Mouse (Mus musculus) cerebellum, adult (tissue): Measurements from ENCODE around the gene Tle4.

ENCODE experiments used
- ATAC-seq: cut with Nextera tagmentation; 2 replicates; pipeline ENCODE4 v1.9.2; 2017; ENCODE audit warnings: mild to moderate bottlenecking, moderate library complexity, mixed read lengths; ENCODE audit not compliant: insufficient number of reproducible peaks, low FRiP score, low TSS enrichment

Tle4 gene

GRCm38 (mm10) chr19:14479711-14480110 is 118.1 kb downstream of the Tle4 start:
- no peak for ATAC-seq

DNA sequence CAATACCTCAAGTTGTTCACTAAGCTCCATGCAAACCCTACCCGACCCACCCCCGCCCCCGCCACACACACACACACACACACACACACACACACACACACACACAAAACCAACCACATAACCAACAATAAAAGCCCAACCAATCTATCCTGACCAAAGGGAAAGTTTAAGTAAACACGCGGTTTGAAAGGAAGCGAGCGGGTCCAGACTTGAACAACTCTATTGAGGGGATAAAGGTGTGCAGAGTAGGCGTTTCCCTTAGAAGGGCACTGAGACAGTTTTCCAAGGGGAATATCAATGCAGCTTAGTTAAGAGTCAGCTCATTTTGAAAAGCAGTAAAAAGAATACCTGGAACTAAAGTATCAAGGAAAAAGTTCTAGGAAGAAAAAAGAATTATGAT is 128.5 kb downstream of the Tle4 start:
- ATAC-seq = no peak

DNA sequence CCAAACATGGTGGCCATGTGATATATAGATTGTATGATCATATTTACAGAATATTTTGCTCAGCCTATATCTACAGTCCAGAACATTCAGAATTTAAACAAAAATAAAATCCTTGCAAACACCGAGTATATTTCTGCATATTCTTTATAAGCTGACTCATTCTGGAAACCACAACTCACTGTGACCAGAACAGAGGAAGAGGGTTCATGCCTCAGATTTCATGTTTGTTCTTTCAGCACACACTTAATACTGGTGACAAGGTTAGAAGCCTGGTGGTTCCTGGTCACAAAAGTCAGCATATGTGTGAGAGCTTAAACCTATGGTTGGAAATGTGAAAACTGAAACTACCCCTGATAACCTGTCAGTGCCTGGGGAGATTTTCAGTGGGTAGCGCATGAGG is 129.1 kb downstream of the Tle4 start:
- no peak for ATAC-seq

DNA sequence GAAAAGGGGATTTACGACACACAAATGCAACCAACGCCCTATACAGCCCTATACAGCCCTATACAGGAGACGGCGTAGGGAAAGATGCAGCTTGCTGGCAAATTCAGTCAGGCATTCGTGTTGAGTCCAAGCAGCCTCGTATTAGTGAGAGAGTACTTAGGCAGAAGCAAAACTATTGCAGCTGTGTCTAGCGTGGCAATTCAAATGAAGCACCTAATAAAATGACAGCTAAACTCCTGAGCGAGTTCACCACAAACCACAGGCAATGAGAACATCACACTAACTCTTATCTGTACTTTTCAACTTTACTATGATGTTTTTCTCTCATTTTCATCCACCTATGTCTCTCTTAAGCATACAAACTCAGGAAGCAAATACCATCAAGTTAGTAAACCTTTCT is 131.8 kb downstream of the Tle4 start:
- ATAC-seq = no peak

DNA sequence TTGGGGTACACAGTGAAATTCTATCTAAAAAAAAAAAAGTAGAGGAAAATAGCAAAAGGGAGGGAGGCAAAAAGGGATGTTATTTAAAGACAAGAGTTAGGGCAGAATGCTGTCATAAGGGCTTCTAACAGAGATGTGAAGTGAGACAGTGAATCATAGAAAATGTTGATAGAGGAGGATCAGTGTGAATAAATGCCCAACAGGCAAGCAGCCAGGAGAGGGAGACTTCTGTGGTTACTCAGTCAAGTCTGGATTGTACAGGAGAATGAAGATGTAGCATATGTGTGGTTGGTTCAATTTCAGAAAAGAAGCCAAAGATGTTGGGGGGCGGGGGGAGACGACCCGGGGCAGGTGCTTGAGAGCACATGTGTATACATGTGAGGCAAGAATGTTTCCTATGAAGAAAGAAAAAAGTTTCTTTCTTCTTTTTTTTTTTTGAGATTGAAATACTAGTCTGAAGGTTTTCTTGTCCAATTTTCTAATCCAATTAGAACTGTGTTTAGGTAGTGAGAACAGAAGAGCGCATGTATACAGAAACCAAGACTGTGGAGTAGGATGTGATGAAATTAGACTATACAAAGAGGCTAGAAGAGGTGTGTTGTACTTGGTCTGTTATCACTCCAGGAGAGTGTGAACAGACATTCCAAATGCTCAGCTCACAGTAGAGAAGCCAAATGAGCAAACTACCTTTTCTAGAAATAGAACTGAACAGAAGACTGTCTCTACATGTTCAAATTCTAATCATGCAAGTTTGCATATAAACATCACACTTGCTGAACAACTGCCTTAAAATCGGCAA is 134.4 kb downstream of the Tle4 start:
- no peak for ATAC-seq

DNA sequence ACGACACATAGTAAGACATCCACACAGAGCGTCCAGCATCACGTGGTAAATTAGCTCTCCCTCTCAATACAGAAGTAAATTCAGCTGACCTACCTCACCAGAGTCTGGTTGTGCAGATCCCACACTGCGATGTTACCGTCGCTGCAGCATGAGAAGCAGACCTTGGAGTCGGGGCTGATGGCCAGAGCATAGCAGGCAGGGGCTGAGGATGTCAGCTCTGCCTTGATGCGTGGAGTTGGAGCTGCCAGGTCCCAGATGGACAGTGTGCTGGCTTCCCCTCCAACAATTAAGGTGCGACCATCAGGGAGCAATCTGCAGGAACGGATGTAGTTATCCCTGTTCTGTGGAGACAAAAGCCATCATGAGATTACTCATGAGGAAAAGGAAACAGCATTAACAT is 144.4 kb downstream of the Tle4 start:
- peak; percentile 69 for ATAC-seq

DNA sequence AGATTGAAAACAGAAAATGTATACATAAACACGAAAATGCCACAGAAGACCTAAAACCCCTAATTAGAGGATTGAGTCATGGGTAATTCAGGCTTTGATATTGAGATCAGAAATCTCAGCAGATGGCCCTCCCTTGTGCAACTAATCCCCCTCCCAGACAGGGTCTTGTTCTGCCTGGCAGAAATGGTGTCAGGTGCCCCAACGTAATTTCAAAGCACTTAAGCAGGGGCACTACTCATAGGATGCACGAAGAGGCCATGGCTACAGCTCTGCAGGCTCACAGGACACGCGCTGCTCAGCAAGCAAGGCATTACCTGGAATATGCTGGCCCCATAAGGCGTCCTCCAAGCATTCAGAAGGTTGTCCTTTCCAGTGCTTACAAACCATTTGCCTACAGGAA is 146.5 kb downstream of the Tle4 start:
- no peak for ATAC-seq

- ATAC-seq = no peak
Measured at GRCm38 (mm10) chr19:14449738-14450137, 148.1 kb downstream of the Tle4 start.

DNA sequence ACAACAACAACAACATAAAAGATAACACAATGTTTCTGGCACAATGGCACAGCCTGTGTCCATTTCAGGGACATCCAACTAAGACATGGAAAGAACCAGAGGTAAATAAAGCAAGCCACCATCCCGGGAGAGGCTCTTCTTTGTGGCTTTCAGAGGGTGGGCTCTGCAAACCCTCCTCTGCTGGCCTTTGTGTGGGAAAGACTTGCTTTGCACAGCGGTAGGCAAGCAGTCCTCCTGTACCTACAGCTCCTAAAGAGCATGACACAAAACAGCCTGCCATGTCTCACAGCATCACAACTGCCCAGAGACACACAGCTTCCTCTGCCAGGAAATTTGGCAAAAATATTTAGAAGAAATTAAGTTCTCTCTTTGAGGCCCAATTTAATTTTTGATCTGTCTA is 149.3 kb downstream of the Tle4 start:
- ATAC-seq = no peak

DNA sequence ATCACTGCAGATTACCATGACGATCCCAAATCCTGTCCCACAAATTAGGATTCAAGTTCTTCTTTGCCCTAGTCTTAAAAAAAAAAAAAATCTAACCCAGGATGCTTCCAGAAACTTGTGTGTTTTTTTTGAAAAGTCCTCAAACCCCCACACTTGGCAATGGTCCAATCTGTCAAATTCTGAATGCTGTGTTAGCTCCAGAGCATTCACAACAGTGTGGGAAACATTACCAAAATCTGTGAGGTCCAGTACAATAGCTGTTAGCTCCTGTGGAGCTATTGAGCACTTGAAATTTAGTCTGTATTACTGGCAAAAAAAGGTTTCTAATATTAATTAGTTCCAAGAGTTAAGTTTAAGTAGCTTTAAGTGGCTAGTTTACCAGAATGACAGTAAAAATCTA is 150.4 kb downstream of the Tle4 start:
- no peak for ATAC-seq

GRCm38 (mm10) chr19:14441861-14442260 is 156.0 kb downstream of the Tle4 start:
- no peak for ATAC-seq

GRCm38 (mm10) chr19:14437226-14437625 is 160.6 kb downstream of the Tle4 start:
- no peak for ATAC-seq

DNA sequence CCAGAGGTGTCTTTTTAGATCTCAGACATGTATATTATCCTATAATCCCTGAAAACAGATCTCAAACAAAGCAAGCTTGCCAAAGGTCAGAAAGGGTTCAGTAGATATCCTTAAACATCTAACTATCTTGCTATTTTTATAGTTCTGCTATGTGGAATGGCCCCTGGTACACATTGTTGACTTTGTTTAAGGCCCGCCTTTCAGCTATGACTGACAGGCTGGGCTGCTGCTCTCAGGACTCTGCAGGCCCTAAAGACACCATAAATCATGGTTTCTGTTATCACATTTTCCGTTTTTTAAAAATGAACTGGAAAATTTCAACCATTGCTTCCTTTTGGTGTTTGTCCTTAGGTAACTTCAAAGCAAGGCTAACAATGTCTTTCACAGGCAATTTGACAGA is 161.3 kb downstream of the Tle4 start:
- ATAC-seq = no peak

GRCm38 (mm10) chr19:14435681-14436376 is 162.0 kb downstream of the Tle4 start:
- ATAC-seq = no peak

GRCm38 (mm10) chr19:14433900-14434299 is 164.0 kb downstream of the Tle4 start:
- no peak for ATAC-seq

DNA sequence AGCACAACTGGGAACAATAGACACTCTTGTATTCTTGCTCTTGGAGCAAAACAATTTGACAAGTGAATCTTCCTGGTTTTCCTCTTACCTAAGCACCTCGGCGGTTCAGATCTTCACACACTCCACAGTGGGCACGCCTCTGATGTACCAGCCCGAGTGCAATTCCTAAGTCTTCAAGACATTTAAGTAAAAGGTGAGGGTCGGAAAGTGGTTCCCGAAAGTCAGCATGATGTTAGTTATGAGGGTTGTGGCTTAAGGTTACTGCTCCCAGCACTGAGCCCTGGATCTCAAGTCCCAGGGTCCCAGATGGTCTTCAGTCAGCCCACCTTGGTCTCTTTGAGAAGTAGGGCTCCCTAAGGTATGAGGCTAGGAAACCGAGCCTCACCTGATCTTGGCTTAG is 165.4 kb downstream of the Tle4 start:
- no peak for ATAC-seq

DNA sequence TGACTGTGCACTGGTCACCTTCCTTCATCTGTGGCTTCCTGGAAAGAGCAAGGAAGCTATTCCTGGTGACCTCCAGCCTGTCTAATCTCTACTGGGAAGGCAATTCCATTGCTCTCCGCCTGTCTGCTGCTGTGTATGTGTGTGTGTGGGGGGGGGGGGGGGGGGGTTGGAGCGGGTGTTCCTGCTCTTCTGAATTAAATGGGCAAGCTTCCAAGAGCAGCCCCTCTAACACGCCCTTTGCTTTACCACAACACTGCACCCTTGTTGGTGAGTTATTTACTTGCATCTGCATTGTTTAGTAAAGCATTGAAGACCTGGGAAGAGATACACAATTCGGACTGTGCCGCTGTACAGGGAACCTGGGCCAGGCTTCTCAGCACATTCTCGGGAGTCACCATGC is 170.9 kb downstream of the Tle4 start:
- ATAC-seq = no peak

DNA sequence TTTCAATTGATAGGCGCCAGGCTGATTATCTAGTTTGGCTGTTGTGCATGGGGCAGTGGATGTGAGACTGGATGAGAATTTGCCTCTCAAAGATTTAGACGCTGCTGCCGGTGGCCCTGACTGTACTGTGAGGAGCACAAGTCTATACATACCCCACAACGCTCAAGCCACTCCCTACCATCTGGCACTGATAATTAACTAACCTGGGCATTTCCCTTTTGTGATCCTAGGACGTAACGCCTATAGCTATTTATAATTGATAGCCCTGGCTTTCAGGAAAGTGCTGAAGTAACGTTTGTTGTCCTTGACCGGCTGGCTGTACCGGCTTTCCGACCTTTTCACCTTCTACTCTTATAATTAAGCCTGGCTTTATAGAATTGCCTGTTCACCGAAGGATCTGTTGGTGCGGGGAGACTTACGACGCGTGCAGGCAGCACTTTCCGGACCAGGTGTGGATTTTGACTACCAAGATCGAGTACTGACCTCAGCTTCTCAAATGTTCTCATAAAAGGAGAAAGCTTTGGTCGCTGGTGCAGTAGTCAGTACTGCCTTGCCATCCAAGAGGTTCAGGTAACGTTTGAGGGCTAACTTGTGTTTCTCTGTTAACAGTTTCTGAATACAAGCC is 171.5 kb downstream of the Tle4 start:
- ATAC-seq = no peak

DNA sequence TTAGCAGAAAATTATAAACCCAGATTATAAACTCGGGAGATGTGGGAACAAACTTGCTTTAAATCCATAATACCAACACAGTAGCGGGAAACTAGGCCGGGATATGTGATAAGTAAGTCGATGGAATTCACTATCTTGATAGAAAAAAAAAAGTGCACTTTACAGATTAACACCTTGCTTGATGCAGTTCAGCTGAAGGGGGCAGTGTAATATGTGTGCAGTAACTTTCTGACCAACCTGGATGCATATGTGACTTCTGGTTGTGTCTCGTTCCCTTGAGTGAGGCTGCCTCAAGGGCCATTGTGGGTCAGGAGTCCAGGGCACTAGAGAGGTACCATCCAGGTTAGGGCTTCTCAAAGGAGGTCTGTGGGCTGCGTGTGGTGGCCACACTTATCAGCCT is 172.7 kb downstream of the Tle4 start:
- no peak for ATAC-seq

DNA sequence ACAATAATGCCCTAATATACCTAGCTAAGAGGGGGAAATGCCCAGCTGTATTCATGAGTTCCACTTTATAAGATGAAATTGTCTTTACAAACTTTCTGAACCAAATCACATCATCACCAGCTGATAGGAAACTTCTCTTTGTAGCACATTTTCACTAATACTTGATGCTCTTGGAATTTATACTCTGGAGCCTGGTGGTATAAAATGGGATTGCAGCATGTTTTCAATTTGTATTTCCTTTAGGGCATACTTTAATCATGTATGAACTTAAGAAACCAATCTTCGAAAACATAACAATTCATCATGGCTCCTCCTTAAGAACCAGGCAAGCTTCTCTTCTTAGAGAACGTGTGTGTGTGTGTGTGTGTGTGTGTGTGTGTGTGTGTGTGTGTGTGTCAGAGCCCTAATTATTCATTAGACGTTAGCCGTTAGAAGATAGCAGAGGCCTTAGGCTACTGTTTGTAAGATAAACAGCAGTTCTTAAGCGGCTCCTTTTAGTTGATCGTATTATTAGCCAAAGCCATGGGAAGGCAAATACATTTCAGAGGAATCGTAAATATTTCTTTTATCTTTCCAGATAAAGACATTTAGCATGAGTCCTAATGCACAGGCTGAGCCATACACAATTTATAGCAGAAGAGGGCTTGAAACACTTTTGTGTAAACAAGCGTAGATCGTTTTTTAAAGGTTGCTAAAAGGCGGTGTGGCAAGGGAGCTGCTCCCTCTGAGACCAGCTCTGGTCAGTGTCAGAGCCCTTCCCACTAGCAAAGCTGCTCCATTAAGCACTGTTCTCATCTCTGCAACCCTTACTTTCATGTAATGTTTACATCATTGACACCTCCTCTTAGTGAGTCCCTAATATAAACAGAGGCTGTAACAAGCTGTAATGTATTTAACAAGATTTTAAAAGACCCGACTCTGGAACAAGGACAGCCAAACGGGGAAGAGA is 173.6 kb downstream of the Tle4 start:
- no peak for ATAC-seq

- no peak for ATAC-seq
Measured at GRCm38 (mm10) chr19:14421691-14422090, 176.2 kb downstream of the Tle4 start.
